Mouse (Mus musculus) spleen, adult 2 months (tissue): ENCODE results near the gene Pitpnm2.

Experiments
- CTCF ChIP-seq: fragments of 200-500 bp; IDR thresholded peaks from 2 replicates; pipeline ENCODE4 v1.5.1; 2011; ENCODE audit warnings: mild to moderate bottlenecking, inconsistent platforms; ENCODE audit not compliant: insufficient read depth, insufficient read length, insufficient replicate concordance; ENCODE audit errors: extremely low read depth
- POLR2A ChIP-seq: fragments of 200-500 bp; IDR thresholded peaks from 2 replicates; pipeline ENCODE4 v1.6.1; 2011; ENCODE audit warnings: low read depth, low read length, inconsistent platforms

DNA sequence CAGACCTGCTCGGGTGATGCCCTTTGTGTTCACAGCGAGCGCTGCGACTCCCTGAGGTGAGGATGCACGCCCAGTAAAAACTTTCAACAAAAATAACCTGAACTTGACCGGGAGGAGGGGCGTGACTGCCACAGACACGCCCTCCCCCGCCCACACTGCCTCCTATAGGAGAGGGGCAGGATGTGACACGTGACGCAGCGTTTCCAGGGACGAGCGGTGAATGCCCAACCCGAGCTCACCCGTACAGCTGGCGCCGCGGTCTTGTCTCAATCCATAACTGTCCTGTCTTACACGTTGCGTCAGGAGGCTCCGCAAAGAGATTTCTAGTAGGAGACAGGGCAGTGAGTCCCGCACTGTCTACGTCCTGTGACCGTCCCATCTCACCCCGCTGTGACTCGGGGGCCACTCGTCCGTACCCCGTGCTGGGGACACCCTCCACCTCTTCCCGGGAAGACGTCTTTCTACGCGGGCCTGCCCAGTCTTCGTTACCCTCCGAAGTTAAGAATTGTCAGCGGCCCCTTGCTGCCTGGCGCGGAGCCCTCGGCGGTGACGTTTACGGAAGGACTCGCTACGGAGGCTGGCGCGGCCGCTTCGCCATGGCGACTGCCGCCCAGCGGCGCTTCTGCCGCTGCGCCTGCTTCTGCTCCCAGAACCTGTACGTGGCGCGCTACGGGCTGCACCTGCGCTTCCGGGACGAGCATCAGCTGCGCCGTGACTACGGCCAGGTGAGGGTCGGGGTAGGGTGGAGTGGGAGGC is 137.6 kb downstream of the Pitpnm2 start, which contains the start of gene Ogfod2:
- peak; percentile 22; the same call in 1 of the 2 replicates for TF ChIP-seq CTCF
- peak; percentile 55 for TF ChIP-seq POLR2A
